Mouse (Mus musculus) embryonic facial prominence, embryonic 11.5 days (tissue): ENCODE results near the gene Ttll1. TPM values are rescaled to one million over a fixed set of nuclear protein-coding genes. Genes with fewer than 3 reads are reported as not detected.

ENCODE experiments used
- ATAC-seq: fragments of 200-750 bp; cut with Nextera tagmentation; replicated peaks from 2 replicates; pipeline ENCODE4 v1.8.0; 2017; ENCODE audit warnings: low read depth; ENCODE audit not compliant: insufficient number of reproducible peaks, low FRiP score, low TSS enrichment
- DNase-seq: peaks from one replicate; pipeline ENCODE4 v3.0.0-alpha.2; 2015; ENCODE audit warnings: low spot score
- H3K27ac ChIP-seq: fragments of 300-500 bp; sonication (generic); replicated peaks from 2 replicates; pipeline ENCODE4 v1.5.1; 2014; ENCODE audit warnings: mild to moderate bottlenecking, low read depth, low read length, control low read depth
- H3K27me3 ChIP-seq: fragments of 300-500 bp; sonication (generic); 2 replicates; pipeline ENCODE4 v1.6.1; 2014; ENCODE audit warnings: mild to moderate bottlenecking, low read length, moderate library complexity, mixed read lengths; ENCODE audit not compliant: control insufficient read depth, insufficient read depth
- H3K36me3 ChIP-seq: fragments of 300-500 bp; sonication (generic); replicated peaks from 2 replicates; pipeline ENCODE4 v1.6.1; 2014; ENCODE audit warnings: low read depth, mild to moderate bottlenecking, low read length, moderate library complexity, mixed read lengths; ENCODE audit not compliant: control insufficient read depth, insufficient read depth
- H3K4me1 ChIP-seq: fragments of 300-500 bp; sonication (generic); 2 replicates; pipeline ENCODE4 v1.6.1; 2014; ENCODE audit warnings: low read length, mixed read lengths; ENCODE audit not compliant: control insufficient read depth, insufficient read depth
- H3K4me2 ChIP-seq: fragments of 300-500 bp; sonication (generic); 2 replicates; pipeline ENCODE4 v1.6.1; 2014; ENCODE audit warnings: low read depth, mild to moderate bottlenecking, control low read depth, low read length, moderate library complexity
- H3K4me3 ChIP-seq: fragments of 300-500 bp; sonication (generic); 2 replicates; pipeline ENCODE4 v1.5.1; 2014; ENCODE audit warnings: low read depth, low read length, control low read depth
- H3K9ac ChIP-seq: fragments of 300-500 bp; sonication (generic); replicated peaks from 2 replicates; pipeline ENCODE4 v1.6.1; 2014; ENCODE audit warnings: mild to moderate bottlenecking, control low read depth, low read length
- H3K9me3 ChIP-seq: fragments of 300-500 bp; sonication (generic); replicated peaks from 2 replicates; pipeline ENCODE4 v1.6.1; 2016; ENCODE audit warnings: mild to moderate bottlenecking, low read length, inconsistent platforms, mixed read lengths; ENCODE audit not compliant: control insufficient read depth
- WGBS: fragments of 180-500 bp; shearing (Covaris S2); extraction: QIAGEN DNeasy Blood & Tissue Kit; methylation state at CpG from one replicate; pipeline ENCODE4 v1.1.7; 2014; 5-methylcytosine and 5-hydroxymethylcytosine counted together
- polyA plus RNA-seq: library from polyadenylated mRNA; unstranded; fragments of >200 nt; fragmentation: Nextera tagmentation; extraction: Ambion mirVana; gene quantifications from 2 replicates; pipeline ENCODE4 v1.2.1, GENCODE M21; 2014

The Ttll1 gene
- polyA plus RNA-seq, 1 experiment from 2014 or later, result 18.1 TPM

GRCm38 (mm10) chr15:83474466-83474836, 36.2 kb downstream of the Ttll1 start:
- 29% methylated on average over 5 of the region's 5 CpGs for WGBS
- Histone ChIP-seq H3K36me3 (no peaks in the 10 kb centered on the region), H3K4me2 (no peak overlapping the region), H3K9me3 (no peaks in the 10 kb centered on the region), H3K9ac (no peak overlapping the region), H3K27ac (no peak overlapping the region), H3K27me3 (no peaks in the 10 kb centered on the region), H3K4me1 (no peaks in the 10 kb centered on the region), H3K4me3 (no peak overlapping the region)
- no peak for DNase-seq
- ATAC-seq, result no peak

GRCm38 (mm10) chr15:83473832-83474465, 36.7 kb downstream of the Ttll1 start:
- H3K4me2 ChIP-seq, result no peak overlapping the region
- no peak overlapping the region for H3K4me3 ChIP-seq
- no peak overlapping the region for H3K9ac ChIP-seq
- H3K36me3 ChIP-seq, result no peaks in the 10 kb centered on the region
- H3K27me3 ChIP-seq, result no peaks in the 10 kb centered on the region
- 58% methylated on average over 10 of the region's 10 CpGs for WGBS
- no peaks in the 10 kb centered on the region for H3K9me3 ChIP-seq
- ATAC-seq (no peak; the same call in 1 of the 2 replicates), DNase-seq (peak; percentile 26)
- H3K27ac ChIP-seq, result no peak overlapping the region
- no peaks in the 10 kb centered on the region for H3K4me1 ChIP-seq

GRCm38 (mm10) chr15:83473251-83473650, 37.4 kb downstream of the Ttll1 start:
- H3K27me3 ChIP-seq, result no peaks in the 10 kb centered on the region
- H3K36me3 ChIP-seq, result no peaks in the 10 kb centered on the region
- ATAC-seq (no peak), DNase-seq (no peak)
- no peak overlapping the region for H3K4me3 ChIP-seq
- no peaks in the 10 kb centered on the region for H3K9me3 ChIP-seq
- no peaks in the 10 kb centered on the region for H3K4me1 ChIP-seq
- no peak overlapping the region for H3K27ac ChIP-seq
- no peak overlapping the region for H3K9ac ChIP-seq
- H3K4me2 ChIP-seq, result no peak overlapping the region
- WGBS, result 92% methylated on average over 1 of the region's 1 CpGs

- no peaks in the 10 kb centered on the region for H3K36me3 ChIP-seq
- no peaks in the 10 kb centered on the region for H3K27me3 ChIP-seq
- H3K4me3 ChIP-seq, result no peak overlapping the region
- WGBS, result 66% methylated on average over 7 of the region's 7 CpGs
- ATAC-seq, result no peak
- H3K9ac ChIP-seq, result no peak overlapping the region
- no peak for DNase-seq
- H3K4me1 ChIP-seq, result no peaks in the 10 kb centered on the region
- H3K4me2 ChIP-seq, result no peak overlapping the region
- H3K27ac ChIP-seq, result no peak overlapping the region
- no peaks in the 10 kb centered on the region for H3K9me3 ChIP-seq
Observed at GRCm38 (mm10) chr15:83471476-83471875, 39.2 kb downstream of the Ttll1 start.

- Histone ChIP-seq H3K9me3 (no peaks in the 10 kb centered on the region), H3K4me2 (no peak overlapping the region), H3K27ac (no peak overlapping the region), H3K36me3 (no peaks in the 10 kb centered on the region), H3K27me3 (no peaks in the 10 kb centered on the region), H3K4me1 (no peaks in the 10 kb centered on the region), H3K9ac (no peak overlapping the region), H3K4me3 (no peak overlapping the region)
- WGBS, result 82% methylated on average over 8 of the region's 8 CpGs
- no peak for ATAC-seq
- DNase-seq, result no peak
Observed at GRCm38 (mm10) chr15:83470443-83470842, 40.2 kb downstream of the Ttll1 start.

GRCm38 (mm10) chr15:83469279-83469821, 41.3 kb downstream of the Ttll1 start:
- no peak overlapping the region for H3K4me2 ChIP-seq
- ATAC-seq, result no peak

GRCm38 (mm10) chr15:83467232-83467966, 43.3 kb downstream of the Ttll1 start:
- DNase-seq (no peak), ATAC-seq (no peak)
- H3K4me3 ChIP-seq, result no peak overlapping the region
- no peak overlapping the region for H3K9ac ChIP-seq
- no peaks in the 10 kb centered on the region for H3K9me3 ChIP-seq
- H3K36me3 ChIP-seq, result no peaks in the 10 kb centered on the region
- WGBS, result 84% methylated on average over 9 of the region's 9 CpGs
- no peaks in the 10 kb centered on the region for H3K27me3 ChIP-seq
- H3K4me1 ChIP-seq, result no peaks in the 10 kb centered on the region; the same call in 1 of the 2 replicates
- H3K4me2 ChIP-seq, result no peak overlapping the region
- no peak overlapping the region for H3K27ac ChIP-seq

More at GRCm38 (mm10) chr15:83469279-83469821, 41.3 kb downstream of the Ttll1 start:
- H3K9ac ChIP-seq, result no peak overlapping the region
- no peaks in the 10 kb centered on the region for H3K4me1 ChIP-seq
- no peaks in the 10 kb centered on the region for H3K27me3 ChIP-seq
- DNase-seq, result no peak
- 67% methylated on average over 6 of the region's 6 CpGs for WGBS
- no peaks in the 10 kb centered on the region for H3K36me3 ChIP-seq
- H3K9me3 ChIP-seq, result no peaks in the 10 kb centered on the region
- H3K4me3 ChIP-seq, result no peak overlapping the region
- no peak overlapping the region for H3K27ac ChIP-seq

GRCm38 (mm10) chr15:83466331-83466730, 44.4 kb downstream of the Ttll1 start:
- Histone ChIP-seq H3K4me1 (no peaks in the 10 kb centered on the region; the same call in 1 of the 2 replicates), H3K4me2 (no peak overlapping the region), H3K27me3 (no peaks in the 10 kb centered on the region), H3K4me3 (no peak overlapping the region), H3K9ac (no peak overlapping the region), H3K27ac (no peak overlapping the region), H3K9me3 (no peaks in the 10 kb centered on the region), H3K36me3 (no peaks in the 10 kb centered on the region)
- WGBS, result 82% methylated on average over 4 of the region's 4 CpGs
- DNase-seq (no peak), ATAC-seq (no peak)
